Comparison of ENCODE assay signal across 8 mouse cellular contexts in the genomic region with DNA sequence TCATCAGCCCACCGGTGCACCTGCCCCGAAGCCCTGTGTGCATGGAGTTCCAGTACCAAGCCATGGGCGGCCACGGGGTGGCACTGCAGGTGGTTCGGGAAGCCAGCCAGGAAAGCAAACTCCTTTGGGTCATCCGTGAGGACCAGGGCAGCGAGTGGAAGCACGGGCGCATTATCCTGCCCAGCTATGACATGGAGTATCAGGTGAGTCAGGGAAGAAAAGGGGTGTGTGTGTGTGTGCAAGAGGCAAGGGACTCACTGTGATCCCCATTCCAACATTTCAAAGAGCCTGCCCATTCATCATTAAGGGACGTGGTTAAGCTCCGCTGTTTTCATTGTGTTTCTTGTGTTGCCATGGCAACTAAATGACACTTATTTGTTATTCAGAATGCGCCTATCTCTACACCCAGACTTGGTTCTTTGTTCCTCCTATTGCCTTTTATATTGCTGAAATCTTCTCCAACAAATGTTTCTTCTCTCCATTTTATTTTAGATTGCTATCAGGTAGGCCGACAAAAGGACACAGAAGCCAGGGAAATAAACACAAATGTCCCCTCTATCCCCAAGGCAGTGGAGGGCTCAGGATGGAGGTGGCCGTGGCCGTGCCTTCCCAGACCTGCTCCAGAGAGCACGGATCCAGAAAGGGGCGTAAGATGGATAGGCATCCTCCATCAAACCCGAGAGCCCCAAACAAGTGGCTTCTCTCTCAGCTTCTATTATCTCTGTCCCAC.
DNase-seq lines count a peak whose midpoint lies in the region; ATAC-seq lines count a peak whose summit lies in the region.

No protein-coding gene starts in this region.

- DNase-seq in forebrain, embryonic 10.5 days (ENCODE audit: extremely low spot score, low spot score): no peak
- no peak for DNase-seq in forebrain, embryonic 11.5 days (ENCODE audit: low spot score)
- peak; percentile 30 for DNase-seq in right cerebral cortex, postnatal 14 days
- DNase-seq in right cerebral cortex, adult 18-20 months: no peak
- DNase-seq in hindbrain, embryonic 10.5 days (ENCODE audit: low spot score): no peak
- no peak for DNase-seq in kidney, adult 11 months

- WGBS in forebrain, embryonic 10.5 days: 85% methylated on average over 18 of the region's 18 CpGs
- 74% methylated on average over 18 of the region's 18 CpGs for WGBS in forebrain, embryonic 11.5 days
- WGBS in hindbrain, embryonic 10.5 days: 71% methylated on average over 18 of the region's 18 CpGs
- 57% methylated on average over 18 of the region's 18 CpGs for WGBS in neural tube, embryonic 14.5 days

- no peak for ATAC-seq in forebrain, embryonic 11.5 days (replicated peaks; ENCODE audit: low FRiP score)
- no peak for ATAC-seq in neural tube, embryonic 14.5 days (ENCODE audit: low read depth)
- ATAC-seq in megakaryocyte progenitor cell, adult 5-6 weeks (replicated peaks; ENCODE audit: poor library complexity): no peak

- no peak overlapping the region for H3K9ac ChIP-seq in forebrain, embryonic 11.5 days (ENCODE audit: low read length)
- no peak overlapping the region for H3K9ac ChIP-seq in neural tube, embryonic 14.5 days (replicated peaks; ENCODE audit: low read depth, low read length)

- H3K27ac ChIP-seq in forebrain, embryonic 10.5 days: 0 out of 2 replicates have a peak overlapping the region, but pooled peaks have one; percentile 35
- H3K27ac ChIP-seq in forebrain, embryonic 11.5 days (ENCODE audit: low read depth, low read length): no peak overlapping the region
- peak overlapping the region; percentile 67 for H3K27ac ChIP-seq in hindbrain, embryonic 10.5 days
- peak overlapping the region; percentile 34; the same call in 1 of the 2 replicates for H3K27ac ChIP-seq in neural tube, embryonic 14.5 days (ENCODE audit: low read depth, low read length)

- peaks cover 3% of the 10 kb centered on the region; the same call in 1 of the 2 replicates for H3K9me3 ChIP-seq in forebrain, embryonic 10.5 days
- no peaks in the 10 kb centered on the region for H3K9me3 ChIP-seq in forebrain, embryonic 11.5 days (ENCODE audit: control insufficient read depth, low read length)
- no peaks in the 10 kb centered on the region for H3K9me3 ChIP-seq in hindbrain, embryonic 10.5 days
- no peaks in the 10 kb centered on the region for H3K9me3 ChIP-seq in neural tube, embryonic 14.5 days (ENCODE audit: control insufficient read depth, low read length)

- H3K4me3 ChIP-seq in forebrain, embryonic 10.5 days: no peak overlapping the region
- H3K4me3 ChIP-seq in forebrain, embryonic 11.5 days (ENCODE audit: low read depth, low read length): no peak overlapping the region
- no peak overlapping the region for H3K4me3 ChIP-seq in hindbrain, embryonic 10.5 days
- H3K4me3 ChIP-seq in neural tube, embryonic 14.5 days (ENCODE audit: low read depth, low read length): no peak overlapping the region

- no peak overlapping the region for H3K4me2 ChIP-seq in forebrain, embryonic 11.5 days (ENCODE audit: low read depth, low read length, severe bottlenecking)
- H3K4me2 ChIP-seq in neural tube, embryonic 14.5 days (ENCODE audit: low read depth, low read length): no peak overlapping the region

- H3K27me3 ChIP-seq in forebrain, embryonic 10.5 days (ENCODE audit: poor library complexity, severe bottlenecking): peaks cover 26% of the 10 kb centered on the region
- no peaks in the 10 kb centered on the region for H3K27me3 ChIP-seq in forebrain, embryonic 11.5 days (ENCODE audit: control insufficient read depth, insufficient read depth, low read length)
- H3K27me3 ChIP-seq in hindbrain, embryonic 10.5 days (ENCODE audit: insufficient read depth, poor library complexity, severe bottlenecking): peaks cover 14% of the 10 kb centered on the region; the same call in 1 of the 2 replicates
- no peaks in the 10 kb centered on the region; the same call in 1 of the 2 replicates for H3K27me3 ChIP-seq in neural tube, embryonic 14.5 days (ENCODE audit: control insufficient read depth, insufficient read depth, low read length)

- peaks cover 15% of the 10 kb centered on the region for H3K4me1 ChIP-seq in forebrain, embryonic 10.5 days
- H3K4me1 ChIP-seq in forebrain, embryonic 11.5 days (replicated peaks; ENCODE audit: control insufficient read depth, insufficient read depth, low read length): no peaks in the 10 kb centered on the region
- H3K4me1 ChIP-seq in hindbrain, embryonic 10.5 days (replicated peaks): peaks cover 22% of the 10 kb centered on the region
- H3K4me1 ChIP-seq in neural tube, embryonic 14.5 days (ENCODE audit: control insufficient read depth, insufficient read depth, low read length): peaks cover 5% of the 10 kb centered on the region; the same call in 1 of the 2 replicates

- 0 out of 2 replicates have a peak, but pooled peaks cover 13% of the 10 kb centered on the region for H3K36me3 ChIP-seq in forebrain, embryonic 10.5 days (replicated peaks)
- no peaks in the 10 kb centered on the region for H3K36me3 ChIP-seq in forebrain, embryonic 11.5 days (ENCODE audit: control insufficient read depth, insufficient read depth, low read length)
- H3K36me3 ChIP-seq in hindbrain, embryonic 10.5 days: peaks cover 29% of the 10 kb centered on the region
- H3K36me3 ChIP-seq in neural tube, embryonic 14.5 days (ENCODE audit: control insufficient read depth, insufficient read depth, low read length): 0 out of 2 replicates have a peak, but pooled peaks cover 3% of the 10 kb centered on the region
